In the genomic region with DNA sequence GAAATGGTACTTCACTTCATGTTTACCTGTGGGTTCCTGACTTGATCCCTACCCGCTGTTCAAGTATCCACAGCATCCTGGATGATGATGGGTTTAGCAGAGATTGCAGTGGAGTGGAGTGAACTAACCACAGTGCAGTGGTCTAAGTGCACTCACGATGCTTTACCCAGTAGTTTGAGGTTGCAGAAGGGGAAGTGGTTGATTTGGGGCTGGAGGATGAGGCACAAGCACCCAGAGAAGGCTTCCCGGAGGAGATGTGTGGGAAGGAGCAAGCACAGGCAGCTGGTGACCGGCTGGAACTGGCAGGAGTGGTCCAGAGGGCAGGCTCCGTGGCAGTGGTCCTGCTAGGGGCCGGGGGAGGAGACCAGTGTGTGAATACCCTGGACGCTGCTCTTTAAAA, we compare ENCODE assay signal across 11 mouse cellular contexts. TPM values are rescaled to one million over a fixed set of nuclear protein-coding genes. Genes with fewer than 3 reads are reported as not detected.
A peak's percentile ranks its signal among the peaks of the same experiment; 100 is the strongest.
DNase-seq lines count a peak whose midpoint lies in the region; ATAC-seq and TF ChIP-seq lines count a peak whose summit lies in the region.
"Had no signal": no experiment of that assay in that cellular context is flagged by ENCODE, and none has a peak within 500 bp of the region (broad histone marks: within the 10 kb centered on the region; RNA-seq: fewer than 3 reads in every experiment).

No protein-coding gene starts in this region.

- no peak for DNase-seq in liver, embryonic 11.5 days (ENCODE audit: low spot score)
- DNase-seq in layer of hippocampus, postnatal 25 days (ENCODE audit: extremely low spot score in 1 of 2, low spot score in 1 of 2) = no peak
- no peak for DNase-seq in thymus, postnatal 36 days
- DNase-seq: adrenal gland, postnatal 10 days; cerebellum, adult 18-20 months; gastrocnemius, postnatal 10 days; kidney, adult 2 months had no signal

- no peaks in the 10 kb centered on the region; the same call in 1 of the 2 replicates for H3K27me3 ChIP-seq in liver, embryonic 12.5 days (replicated peaks)
- no peaks in the 10 kb centered on the region for H3K27me3 ChIP-seq in liver, embryonic 11.5 days (replicated peaks; ENCODE audit: control insufficient read depth, insufficient read depth, low read length)
- no peaks in the 10 kb centered on the region for H3K27me3 ChIP-seq in liver, embryonic 15.5 days
- no peaks in the 10 kb centered on the region for H3K27me3 ChIP-seq in stomach, embryonic 15.5 days (replicated peaks)

- WGBS in liver, embryonic 12.5 days (ENCODE audit: insufficient replicate concordance) = 44% methylated on average over 7 of the region's 7 CpGs
- WGBS in liver, embryonic 11.5 days = 52% methylated on average over 7 of the region's 7 CpGs
- 26% methylated on average over 7 of the region's 7 CpGs for WGBS in liver, embryonic 15.5 days (ENCODE audit: insufficient replicate concordance)
- 63% methylated on average over 7 of the region's 7 CpGs for WGBS in stomach, embryonic 15.5 days

- H3K4me3 ChIP-seq in liver, embryonic 12.5 days = no peak overlapping the region
- no peak overlapping the region for H3K4me3 ChIP-seq in liver, embryonic 11.5 days (ENCODE audit: low read depth, low read length)
- peak overlapping the region; percentile 39 for H3K4me3 ChIP-seq in bone marrow macrophage, adult 2 months (ENCODE audit: insufficient read depth, low read length)
- no peak overlapping the region for H3K4me3 ChIP-seq in liver, embryonic 15.5 days (replicated peaks)
- H3K4me3 ChIP-seq in stomach, embryonic 15.5 days (replicated peaks) = no peak overlapping the region

- TF ChIP-seq POLR2A in bone marrow macrophage, adult 2 months (IDR thresholded peaks at IDR 0.05; ENCODE audit: borderline replicate concordance, low read depth, low read length) = no peak

- no peak overlapping the region for H3K4me2 ChIP-seq in liver, embryonic 12.5 days
- H3K4me2 ChIP-seq in liver, embryonic 11.5 days = no peak overlapping the region
- H3K4me2 ChIP-seq in liver, embryonic 15.5 days = peak overlapping the region; percentile 5; the same call in 1 of the 2 replicates
- H3K4me2 ChIP-seq in stomach, embryonic 15.5 days = no peak overlapping the region

- peaks cover 38% of the 10 kb centered on the region for H3K4me1 ChIP-seq in liver, embryonic 12.5 days
- peaks cover 2% of the 10 kb centered on the region; the same call in 1 of the 2 replicates for H3K4me1 ChIP-seq in liver, embryonic 11.5 days (replicated peaks; ENCODE audit: control insufficient read depth, insufficient read depth, low read length)
- H3K4me1 ChIP-seq in bone marrow macrophage, adult 2 months (ENCODE audit: control insufficient read depth, insufficient read depth, low read length) = peaks cover 37% of the 10 kb centered on the region
- peaks cover 36% of the 10 kb centered on the region for H3K4me1 ChIP-seq in liver, embryonic 15.5 days (replicated peaks)
- H3K4me1 ChIP-seq in stomach, embryonic 15.5 days = peaks cover 10% of the 10 kb centered on the region; the same call in 1 of the 2 replicates

- no peak; the same call in 1 of the 2 replicates for ATAC-seq in liver, embryonic 12.5 days
- ATAC-seq in liver, embryonic 11.5 days (replicated peaks; ENCODE audit: low FRiP score) = no peak
- ATAC-seq in liver, embryonic 15.5 days (ENCODE audit: insufficient read depth) = no peak
- no peak for ATAC-seq in stomach, embryonic 15.5 days (ENCODE audit: insufficient read depth, low FRiP score, low read depth)

- no peaks in the 10 kb centered on the region for H3K9me3 ChIP-seq in liver, embryonic 12.5 days (replicated peaks)
- no peaks in the 10 kb centered on the region for H3K9me3 ChIP-seq in liver, embryonic 11.5 days (ENCODE audit: control insufficient read depth, low read length)
- H3K9me3 ChIP-seq in liver, embryonic 15.5 days (replicated peaks) = no peaks in the 10 kb centered on the region
- H3K9me3 ChIP-seq in stomach, embryonic 15.5 days = no peaks in the 10 kb centered on the region

- peaks cover 25% of the 10 kb centered on the region for H3K36me3 ChIP-seq in liver, embryonic 12.5 days
- H3K36me3 ChIP-seq in liver, embryonic 11.5 days (ENCODE audit: control insufficient read depth, insufficient read depth, low read length) = 0 out of 2 replicates have a peak, but pooled peaks cover 2% of the 10 kb centered on the region
- peaks cover 6% of the 10 kb centered on the region; the same call in 1 of the 2 replicates for H3K36me3 ChIP-seq in liver, embryonic 15.5 days (replicated peaks)
- H3K36me3 ChIP-seq in stomach, embryonic 15.5 days = no peaks in the 10 kb centered on the region

- H3K9ac ChIP-seq in liver, embryonic 12.5 days = no peak overlapping the region
- no peak overlapping the region for H3K9ac ChIP-seq in liver, embryonic 11.5 days (ENCODE audit: low read depth, low read length)
- H3K9ac ChIP-seq in liver, embryonic 15.5 days = no peak overlapping the region
- H3K9ac ChIP-seq in stomach, embryonic 15.5 days = no peak overlapping the region

- TF ChIP-seq CTCF in bone marrow macrophage, adult 2 months (IDR thresholded peaks at IDR 0.05; ENCODE audit: low read depth, low read length) = no peak

- peak overlapping the region; percentile 36; the same call in 1 of the 2 replicates for H3K27ac ChIP-seq in liver, embryonic 12.5 days
- no peak overlapping the region for H3K27ac ChIP-seq in liver, embryonic 11.5 days (ENCODE audit: low read depth, low read length)
- H3K27ac ChIP-seq in bone marrow macrophage, adult 2 months (ENCODE audit: insufficient read depth, low read depth, low read length) = peak overlapping the region; percentile 91
- H3K27ac ChIP-seq in liver, embryonic 15.5 days (replicated peaks) = no peak overlapping the region
- H3K27ac ChIP-seq in stomach, embryonic 15.5 days = peak overlapping the region; percentile 31; the same call in 1 of the 2 replicates

RNA-seq across cellular contexts. Expression of a gene that starts 16.1 kb away (rescaled TPM):
- 37.1 and 37.2 TPM in 2 replicates for polyA plus RNA-seq in liver, embryonic 12.5 days (2016; fragmentation: Nextera tagmentation; extraction: Ambion mirVana)
- polyA plus RNA-seq in liver, embryonic 11.5 days (2014; fragmentation: Nextera tagmentation; extraction: Ambion mirVana) = 54.0 and 58.2 TPM in 2 replicates
- polyA plus RNA-seq in bone marrow macrophage, adult 2 months (2012; ENCODE audit: insufficient read depth, insufficient read length, missing spikeins) = 14.7 and 15.5 TPM in 2 replicates
- 22.6 and 23.0 TPM in 2 replicates for polyA plus RNA-seq in liver, embryonic 15.5 days (2015; fragmentation: Nextera tagmentation; extraction: Ambion mirVana)
- 70.1 and 77.3 TPM in 2 replicates for polyA plus RNA-seq in stomach, embryonic 15.5 days (2015; fragmentation: Nextera tagmentation; extraction: Ambion mirVana)
- 10 to 100 TPM; 46.4 to 48.2 TPM for total RNA-seq in layer of hippocampus, postnatal 25 days (2021)

RNA-seq across cellular contexts. Expression of a gene that starts 55.5 kb away (rescaled TPM):
- 7.8 and 8.0 TPM in 2 replicates for polyA plus RNA-seq in liver, embryonic 12.5 days (2016; fragmentation: Nextera tagmentation; extraction: Ambion mirVana)
- 8.5 TPM in 2 replicates for polyA plus RNA-seq in liver, embryonic 11.5 days (2014; fragmentation: Nextera tagmentation; extraction: Ambion mirVana)
- polyA plus RNA-seq in bone marrow macrophage, adult 2 months (2012; ENCODE audit: insufficient read depth, insufficient read length, missing spikeins) = 4.8 and 5.8 TPM in 2 replicates
- polyA plus RNA-seq in liver, embryonic 15.5 days (2015; fragmentation: Nextera tagmentation; extraction: Ambion mirVana) = 6.0 and 6.6 TPM in 2 replicates
- polyA plus RNA-seq in stomach, embryonic 15.5 days (2015; fragmentation: Nextera tagmentation; extraction: Ambion mirVana) = 4.8 and 5.4 TPM in 2 replicates
- 10 to 100 TPM; 12.9 to 13.1 TPM for total RNA-seq in layer of hippocampus, postnatal 25 days (2021)

Comparison
In these comparisons a context has a peak if more than half of its experiments do, and no peak if none do; other contexts are left out.
1. H3K27ac ChIP-seq: peak in liver, embryonic 12.5 days (single experiment), bone marrow macrophage, adult 2 months (single experiment) and stomach, embryonic 15.5 days (single experiment); none in liver, embryonic 11.5 days (single experiment) and liver, embryonic 15.5 days (single experiment).